Mouse (Mus musculus) heart, postnatal 0 days (tissue): ENCODE results near the gene Map3k11.
A peak's percentile ranks its signal among the peaks of the same experiment; 100 is the strongest.

Source experiments
- CTCF ChIP-seq: IDR thresholded peaks from 2 replicates; pipeline ENCODE4 v1.5.1; 2016; ENCODE audit warnings: antibody characterized with exemption, control low read depth, low read depth
- EP300 ChIP-seq: IDR thresholded peaks from 2 replicates; pipeline ENCODE4 v1.6.1; 2016; ENCODE audit warnings: antibody characterized with exemption, low read depth

DNA sequence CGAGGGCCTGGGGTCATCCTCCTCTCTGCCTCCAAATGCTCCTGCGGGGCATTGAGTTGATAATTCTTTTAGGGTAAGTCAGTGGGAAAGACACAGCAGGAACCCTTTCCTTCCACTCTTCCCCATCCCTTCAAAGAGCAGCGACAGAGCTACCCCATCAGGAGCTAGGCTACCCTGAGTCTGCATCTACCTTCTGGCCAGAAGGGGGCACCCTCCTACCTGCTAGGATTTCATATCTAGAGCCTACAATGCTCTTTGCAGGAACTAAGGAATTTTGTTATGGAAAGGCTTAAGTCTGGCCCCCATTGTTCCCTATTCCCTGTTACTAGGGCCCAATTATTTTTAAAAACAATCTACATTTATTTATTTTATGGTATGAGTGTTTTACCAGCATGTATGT lies 22.7 kb downstream of the Map3k11 start:
- TF ChIP-seq CTCF (peak; percentile 77), EP300 (no peak)
